Mouse (Mus musculus) CH12.LX (cell line): ENCODE measurements around the gene Kyat1. TPM values are rescaled to one million over a fixed set of nuclear protein-coding genes. Genes with fewer than 3 reads are reported as not detected.
A peak's percentile ranks its signal among the peaks of the same experiment; 100 is the strongest.

Experiments used
- DNase-seq: peaks from one replicate; pipeline ENCODE4 v3.0.0-alpha.2; 2013; ENCODE audit errors: extremely low read depth
- H3K27ac ChIP-seq: 2 replicates; pipeline ENCODE4 v1.5.1; 2012; ENCODE audit warnings: low read depth, mild to moderate bottlenecking, control low read depth, moderate library complexity; ENCODE audit not compliant: insufficient read depth
- H3K27me3 ChIP-seq: replicated peaks from 2 replicates; pipeline ENCODE3; 2012; ENCODE audit warnings: inconsistent platforms
- H3K36me3 ChIP-seq, 2 experiments: replicated peaks in 1 of 2; 2 replicates each; pipeline versions ENCODE3 to v1.6.1; 2012; ENCODE audit warnings: inconsistent platforms in 1 of 2, low read length in 1 of 2, mild to moderate bottlenecking in 1 of 2, mixed read lengths in 1 of 2, moderate library complexity in 1 of 2; ENCODE audit not compliant: control insufficient read depth in 1 of 2, insufficient read depth in 1 of 2
- H3K4me1 ChIP-seq, 2 experiments: 2 replicates each; pipeline ENCODE4 v1.6.1; 2012; ENCODE audit warnings: inconsistent platforms in 1 of 2, moderate library complexity in 1 of 2; ENCODE audit not compliant: insufficient read depth in 2 of 2, control insufficient read depth in 1 of 2
- H3K4me2 ChIP-seq: 2 replicates; pipeline ENCODE4 v1.6.1; 2012; ENCODE audit warnings: low read depth, mild to moderate bottlenecking, control low read depth; ENCODE audit not compliant: poor library complexity, insufficient read depth, severe bottlenecking
- H3K4me3 ChIP-seq, 3 experiments: fragments of 150-350 bp in 1 of 3; sonication (generic) in 1 of 3; replicated peaks in 1 of 3; 2 replicates each; pipeline versions ENCODE3 to v1.5.1; 2011 to 2012; ENCODE audit warnings: low read depth in 2 of 3, low read length in 2 of 3, mild to moderate bottlenecking in 2 of 3, moderate library complexity in 2 of 3, control low read depth in 1 of 3, improper control_type of control experiment in 1 of 3, inconsistent platforms in 1 of 3, mixed read lengths in 1 of 3; ENCODE audit not compliant: poor library complexity in 1 of 3
- H3K79me2 ChIP-seq: replicated peaks from 2 replicates; pipeline ENCODE4 v1.6.1; 2012; ENCODE audit warnings: mild to moderate bottlenecking, moderate library complexity; ENCODE audit not compliant: control insufficient read depth, poor library complexity, insufficient read depth, severe bottlenecking; ENCODE audit errors: extremely low read depth
- H3K9ac ChIP-seq: 2 replicates; pipeline ENCODE4 v1.6.1; 2012; ENCODE audit warnings: low read depth, mild to moderate bottlenecking, control low read depth, moderate library complexity; ENCODE audit not compliant: insufficient read depth
- H3K9me3 ChIP-seq: replicated peaks from 2 replicates; pipeline ENCODE3; 2012; ENCODE audit warnings: low read length, inconsistent platforms, mixed read lengths
- CHD1 ChIP-seq: IDR thresholded peaks from 2 replicates; pipeline ENCODE4 v1.6.1; 2012; ENCODE audit warnings: low read depth, low read length, improper control_type of control experiment, inconsistent platforms
- CTCF ChIP-seq, 2 experiments: IDR thresholded peaks in 1 of 2; conservative IDR thresholded peaks in 1 of 2; 2 replicates each; pipeline ENCODE4 v1.5.1; 2011 to 2012; ENCODE audit warnings: low read depth in 2 of 2, low read length in 2 of 2, improper control_type of control experiment in 1 of 2, inconsistent platforms in 1 of 2, mild to moderate bottlenecking in 1 of 2, moderate library complexity in 1 of 2
- ELF1 ChIP-seq: IDR thresholded peaks from 2 replicates; pipeline ENCODE4 v1.6.1; 2014; ENCODE audit warnings: low read depth, mild to moderate bottlenecking, inconsistent platforms, low read length, improper control_type of control experiment
- JUN ChIP-seq: IDR thresholded peaks from 2 replicates; pipeline ENCODE4 v1.6.1; 2011; ENCODE audit warnings: low read depth, mild to moderate bottlenecking, low read length, improper control_type of control experiment, moderate library complexity; ENCODE audit not compliant: insufficient read depth
- KAT2A ChIP-seq: IDR thresholded peaks from 2 replicates; pipeline ENCODE4 v1.6.1; 2012; ENCODE audit warnings: low read length, improper control_type of control experiment, inconsistent platforms; ENCODE audit not compliant: insufficient replicate concordance
- MAFK ChIP-seq: IDR thresholded peaks from 2 replicates; pipeline ENCODE4 v1.6.1; 2011; ENCODE audit warnings: low read length, improper control_type of control experiment; ENCODE audit not compliant: insufficient replicate concordance
- NELFE ChIP-seq: IDR thresholded peaks from 2 replicates; pipeline ENCODE4 v1.6.1; 2011; ENCODE audit warnings: low read depth, low read length, improper control_type of control experiment
- RAD21 ChIP-seq: IDR thresholded peaks from 2 replicates; pipeline ENCODE4 v1.6.1; 2011; ENCODE audit warnings: low read depth, mild to moderate bottlenecking, low read length, improper control_type of control experiment, moderate library complexity
- SMC3 ChIP-seq: IDR thresholded peaks from 2 replicates; pipeline ENCODE4 v1.6.1; 2011; ENCODE audit warnings: low read depth, low read length, improper control_type of control experiment
- TCF12 ChIP-seq: IDR thresholded peaks from 2 replicates; pipeline ENCODE4 v1.6.1; 2014; ENCODE audit warnings: low read depth, mild to moderate bottlenecking, inconsistent platforms, low read length, improper control_type of control experiment
- UBTF ChIP-seq: IDR thresholded peaks from 2 replicates; pipeline ENCODE4 v1.6.1; 2012; ENCODE audit warnings: low read depth, mild to moderate bottlenecking, inconsistent platforms, low read length, improper control_type of control experiment, moderate library complexity
- ZC3H11A ChIP-seq: IDR thresholded peaks from 2 replicates; pipeline ENCODE4 v1.6.1; 2012; ENCODE audit warnings: low read depth, mild to moderate bottlenecking, inconsistent platforms, low read length, improper control_type of control experiment
- ZMIZ1 ChIP-seq: IDR thresholded peaks from 2 replicates; pipeline ENCODE4 v1.6.1; 2012; ENCODE audit warnings: low read depth, mild to moderate bottlenecking, inconsistent platforms, low read length, improper control_type of control experiment
- ZNF384 ChIP-seq: IDR thresholded peaks from 2 replicates; pipeline ENCODE4 v1.6.1; 2012; ENCODE audit warnings: low read depth, low read length, improper control_type of control experiment, inconsistent platforms
- dilution Hi-C: fragments of 300-500 bp; cut with MboI; formaldehyde crosslinking; loops from 2 replicates; pipeline ENCODE4 v1.14.3; 2020; ENCODE audit warnings: low sequenced_read_pairs; ENCODE audit not compliant: extremely low pct_unique_long_range_greater_than_20kb, extremely low pct_ligation_motif_present
- in situ Hi-C: fragments of 300-500 bp; cut with MboI; formaldehyde crosslinking; loops from 3 replicates; pipeline ENCODE4 v1.14.3; 2019; ENCODE audit warnings: low sequenced_read_pairs, low pct_ligation_motif_present, low pct_unique_long_range_greater_than_20kb, mixed read lengths
- polyA plus RNA-seq: library from polyadenylated mRNA; unstranded; fragments of >175 nt; gene quantifications from 2 replicates; pipeline ENCODE4 v1.2.1, GENCODE M21; 2012; ENCODE audit warnings: low read depth; ENCODE audit not compliant: insufficient read length
- total RNA-seq, 2 experiments: library from RNA; depleted of rRNA; stranded (reverse); fragments of 300-350 nt in 1 of 2; fragments of >200 nt in 1 of 2; gene quantifications; 2 replicates each; pipeline ENCODE4 v1.2.3; 2012 to 2014

Gene Kyat1
- total and polyA plus RNA-seq, 3 experiments: 5.0 to 7.0 (median 5.4) TPM

- Histone ChIP-seq H3K9ac (no peak overlapping the region), H3K36me3 (no peaks in the 10 kb centered on the region), H3K27me3 (peaks cover 23% of the 10 kb centered on the region), H3K4me2 (no peak overlapping the region), H3K9me3 (no peaks in the 10 kb centered on the region), H3K79me2 (no peaks in the 10 kb centered on the region), H3K4me3 (no peak overlapping the region), H3K27ac (no peak overlapping the region), H3K4me1 (peaks cover 8 to 16% of the 10 kb centered on the region in 2 experiments)
- no peak for DNase-seq
- in situ Hi-C loops (no loop called here), dilution Hi-C loops (no loop called here)
- TF ChIP-seq UBTF (no peak), ELF1 (no peak), MAFK (no peak), NELFE (no peak)
Measured at GRCm38 (mm10) chr2:30207401-30207800, 1.8 kb upstream of the Kyat1 start.

- Histone ChIP-seq H3K36me3 (no peaks in the 10 kb centered on the region), H3K27me3 (peaks cover 23% of the 10 kb centered on the region), H3K9me3 (no peaks in the 10 kb centered on the region), H3K27ac (no peak overlapping the region), H3K4me2 (peak overlapping the region; percentile 90), H3K79me2 (no peaks in the 10 kb centered on the region), H3K4me3 (peak overlapping the region; percentile 60 to 83 (median 65)), H3K4me1 (peaks cover 8 to 16% of the 10 kb centered on the region in 2 experiments), H3K9ac (peak overlapping the region; percentile 62)
- TF ChIP-seq MAFK (no peak), SMC3 (no peak), NELFE (no peak), JUN (no peak), ZC3H11A (no peak), CHD1 (no peak)
- in situ Hi-C loops (no loop called here), dilution Hi-C loops (no loop called here)
- peak; percentile 12 for DNase-seq
Measured at GRCm38 (mm10) chr2:30205255-30205628, 405 bp downstream of the Kyat1 start.

GRCm38 (mm10) chr2:30203439-30203838, 2.2 kb downstream of the Kyat1 start:
- no peaks in the 10 kb centered on the region for H3K36me3 ChIP-seq
- no peaks in the 10 kb centered on the region for H3K9me3 ChIP-seq
- H3K27ac ChIP-seq: no peak overlapping the region
- H3K4me2 ChIP-seq: no peak overlapping the region
- H3K9ac ChIP-seq: no peak overlapping the region
- peaks cover 8 to 16% of the 10 kb centered on the region in 2 experiments for H3K4me1 ChIP-seq
- TF ChIP-seq CTCF (conservative IDR thresholded peaks at IDR 0.05 in 1 of 2, IDR thresholded peaks at IDR 0.05 in 1 of 2; ENCODE audit: low read depth in 2 of 2, low read length in 2 of 2) (peak; percentile 64 to 68), RAD21 (peak; percentile 61), KAT2A (no peak), ZNF384 (peak; percentile 80), SMC3 (peak; percentile 49), ZMIZ1 (no peak), TCF12 (no peak)
- H3K27me3 ChIP-seq: peaks cover 23% of the 10 kb centered on the region
- in situ Hi-C loops: no loop called here
- dilution Hi-C loops: no loop called here
- H3K4me3 ChIP-seq: no peak overlapping the region
- peak; percentile 61 for DNase-seq
- no peaks in the 10 kb centered on the region for H3K79me2 ChIP-seq
